Mouse (Mus musculus): ENCODE data around the gene Sdhb. TPM values are rescaled to one million over a fixed set of nuclear protein-coding genes. Genes with fewer than 3 reads are reported as not detected.

Gene Sdhb
- polyA plus RNA-seq, 2 experiments = 175 to 381 TPM

- WGBS = 83% methylated on average over 20 of the region's 20 CpGs
- H3K27ac ChIP-seq (replicated peaks; ENCODE audit: low read depth, low read length) = no peak overlapping the region
- no peak for TF ChIP-seq POLR2A (IDR thresholded peaks at IDR 0.05; ENCODE audit: borderline replicate concordance, extremely low read depth, insufficient read depth, insufficient read length)
- no peaks in the 10 kb centered on the region for H3K9me3 ChIP-seq (ENCODE audit: control insufficient read depth, low read length)
- DNase-seq (ENCODE audit: low spot score) (no peak), ATAC-seq (ENCODE audit: low FRiP score, low read depth) (no peak)
- no peak overlapping the region for H3K4me3 ChIP-seq (replicated peaks; ENCODE audit: low read length)
- H3K9ac ChIP-seq (ENCODE audit: low read depth, low read length, severe bottlenecking) = no peak overlapping the region
- H3K4me2 ChIP-seq (replicated peaks; ENCODE audit: low read depth, low read length, severe bottlenecking) = no peak overlapping the region
- peaks cover 6% of the 10 kb centered on the region for H3K4me1 ChIP-seq (ENCODE audit: control insufficient read depth, insufficient read depth, low read length)
- H3K36me3 ChIP-seq (ENCODE audit: control insufficient read depth, insufficient read depth, low read length) = peaks cover 47% of the 10 kb centered on the region
- H3K27me3 ChIP-seq (ENCODE audit: control insufficient read depth, insufficient read depth, low read length) = no peaks in the 10 kb centered on the region
Observed at GRCm38 (mm10) chr4:140992215-140992614, 31.2 kb downstream of the Sdhb start.

GRCm38 (mm10) chr4:140993846-140994245, 32.8 kb downstream of the Sdhb start:
- ATAC-seq (ENCODE audit: low FRiP score, low read depth) (no peak), DNase-seq (ENCODE audit: low spot score) (no peak)
- 84% methylated on average over 8 of the region's 8 CpGs for WGBS
- Histone ChIP-seq H3K27ac (replicated peaks; ENCODE audit: low read depth, low read length) (no peak overlapping the region), H3K4me1 (ENCODE audit: control insufficient read depth, insufficient read depth, low read length) (no peaks in the 10 kb centered on the region), H3K27me3 (ENCODE audit: control insufficient read depth, insufficient read depth, low read length) (no peaks in the 10 kb centered on the region), H3K4me2 (replicated peaks; ENCODE audit: low read depth, low read length, severe bottlenecking) (no peak overlapping the region), H3K36me3 (ENCODE audit: control insufficient read depth, insufficient read depth, low read length) (peaks cover 59% of the 10 kb centered on the region), H3K9me3 (ENCODE audit: control insufficient read depth, low read length) (no peaks in the 10 kb centered on the region), H3K9ac (ENCODE audit: low read depth, low read length, severe bottlenecking) (no peak overlapping the region), H3K4me3 (replicated peaks; ENCODE audit: low read length) (no peak overlapping the region)
- TF ChIP-seq POLR2A (IDR thresholded peaks at IDR 0.05; ENCODE audit: borderline replicate concordance, extremely low read depth, insufficient read depth, insufficient read length) = no peak

GRCm38 (mm10) chr4:140995811-140996210, 34.8 kb downstream of the Sdhb start:
- H3K9me3 ChIP-seq (ENCODE audit: control insufficient read depth, low read length) = no peaks in the 10 kb centered on the region
- no peak for ATAC-seq (ENCODE audit: low FRiP score, low read depth)
- DNase-seq (ENCODE audit: low spot score) = no peak
- no peaks in the 10 kb centered on the region for H3K4me1 ChIP-seq (ENCODE audit: control insufficient read depth, insufficient read depth, low read length)
- no peak overlapping the region for H3K9ac ChIP-seq (ENCODE audit: low read depth, low read length, severe bottlenecking)
- H3K4me2 ChIP-seq (replicated peaks; ENCODE audit: low read depth, low read length, severe bottlenecking) = no peak overlapping the region
- no peaks in the 10 kb centered on the region for H3K27me3 ChIP-seq (ENCODE audit: control insufficient read depth, insufficient read depth, low read length)
- no peak overlapping the region for H3K27ac ChIP-seq (replicated peaks; ENCODE audit: low read depth, low read length)
- no peak overlapping the region for H3K4me3 ChIP-seq (replicated peaks; ENCODE audit: low read length)
- TF ChIP-seq POLR2A (IDR thresholded peaks at IDR 0.05; ENCODE audit: borderline replicate concordance, extremely low read depth, insufficient read depth, insufficient read length) = no peak
- peaks cover 78% of the 10 kb centered on the region for H3K36me3 ChIP-seq (ENCODE audit: control insufficient read depth, insufficient read depth, low read length)
- 85% methylated on average over 8 of the region's 8 CpGs for WGBS

GRCm38 (mm10) chr4:140996812-140997211, 35.8 kb downstream of the Sdhb start:
- Histone ChIP-seq H3K9me3 (ENCODE audit: control insufficient read depth, low read length) (no peaks in the 10 kb centered on the region), H3K27ac (replicated peaks; ENCODE audit: low read depth, low read length) (no peak overlapping the region), H3K36me3 (ENCODE audit: control insufficient read depth, insufficient read depth, low read length) (peaks cover 86% of the 10 kb centered on the region), H3K9ac (ENCODE audit: low read depth, low read length, severe bottlenecking) (no peak overlapping the region), H3K27me3 (ENCODE audit: control insufficient read depth, insufficient read depth, low read length) (no peaks in the 10 kb centered on the region), H3K4me2 (replicated peaks; ENCODE audit: low read depth, low read length, severe bottlenecking) (no peak overlapping the region), H3K4me1 (ENCODE audit: control insufficient read depth, insufficient read depth, low read length) (no peaks in the 10 kb centered on the region), H3K4me3 (replicated peaks; ENCODE audit: low read length) (no peak overlapping the region)
- no peak for ATAC-seq (ENCODE audit: low FRiP score, low read depth)
- DNase-seq (ENCODE audit: low spot score) = no peak
- no peak for TF ChIP-seq POLR2A (IDR thresholded peaks at IDR 0.05; ENCODE audit: borderline replicate concordance, extremely low read depth, insufficient read depth, insufficient read length)
- WGBS = 94% methylated on average over 9 of the region's 9 CpGs

- H3K27ac ChIP-seq (replicated peaks; ENCODE audit: low read depth, low read length) = no peak overlapping the region
- no peak for DNase-seq (ENCODE audit: low spot score)
- H3K9ac ChIP-seq (ENCODE audit: low read depth, low read length, severe bottlenecking) = no peak overlapping the region
- H3K27me3 ChIP-seq (ENCODE audit: control insufficient read depth, insufficient read depth, low read length) = no peaks in the 10 kb centered on the region
- H3K36me3 ChIP-seq (ENCODE audit: control insufficient read depth, insufficient read depth, low read length) = peaks cover 60% of the 10 kb centered on the region
- H3K4me1 ChIP-seq (ENCODE audit: control insufficient read depth, insufficient read depth, low read length) = no peaks in the 10 kb centered on the region; the same call in 1 of the 2 replicates
- ATAC-seq (ENCODE audit: low FRiP score, low read depth) = no peak
- no peak overlapping the region for H3K4me2 ChIP-seq (replicated peaks; ENCODE audit: low read depth, low read length, severe bottlenecking)
- TF ChIP-seq POLR2A (IDR thresholded peaks at IDR 0.05; ENCODE audit: borderline replicate concordance, extremely low read depth, insufficient read depth, insufficient read length) = no peak
- H3K9me3 ChIP-seq (ENCODE audit: control insufficient read depth, low read length) = no peaks in the 10 kb centered on the region
- no peak overlapping the region for H3K4me3 ChIP-seq (replicated peaks; ENCODE audit: low read length)
- WGBS = 80% methylated on average over 13 of the region's 13 CpGs
Observed at GRCm38 (mm10) chr4:141005983-141006382, 45.0 kb downstream of the Sdhb start.

- peaks cover 49% of the 10 kb centered on the region for H3K36me3 ChIP-seq (ENCODE audit: control insufficient read depth, insufficient read depth, low read length)
- ATAC-seq (ENCODE audit: low FRiP score, low read depth) = no peak
Observed at GRCm38 (mm10) chr4:141008028-141008427, 47.0 kb downstream of the Sdhb start.

More at GRCm38 (mm10) chr4:141008028-141008427, 47.0 kb downstream of the Sdhb start:
- TF ChIP-seq POLR2A (IDR thresholded peaks at IDR 0.05; ENCODE audit: borderline replicate concordance, extremely low read depth, insufficient read depth, insufficient read length) = no peak
- Histone ChIP-seq H3K9ac (ENCODE audit: low read depth, low read length, severe bottlenecking) (no peak overlapping the region), H3K4me1 (ENCODE audit: control insufficient read depth, insufficient read depth, low read length) (peaks cover 18% of the 10 kb centered on the region), H3K27ac (replicated peaks; ENCODE audit: low read depth, low read length) (no peak overlapping the region), H3K4me2 (replicated peaks; ENCODE audit: low read depth, low read length, severe bottlenecking) (no peak overlapping the region), H3K27me3 (ENCODE audit: control insufficient read depth, insufficient read depth, low read length) (no peaks in the 10 kb centered on the region), H3K9me3 (ENCODE audit: control insufficient read depth, low read length) (no peaks in the 10 kb centered on the region), H3K4me3 (replicated peaks; ENCODE audit: low read length) (no peak overlapping the region)
- DNase-seq (ENCODE audit: low spot score) = no peak
- WGBS = 96% methylated on average over 8 of the region's 8 CpGs
